Mouse (Mus musculus): ENCODE results near the gene Pax5.

The Pax5 gene

GRCm38 (mm10) chr4:44543880-44544279 is 166.4 kb downstream of the Pax5 start:
- no peak for DNase-seq (ENCODE audit: low read depth, low spot score)

- no peak for DNase-seq (ENCODE audit: low read depth, low spot score)
Observed at GRCm38 (mm10) chr4:44542101-44542500, 168.2 kb downstream of the Pax5 start.

- no peak for DNase-seq (ENCODE audit: low read depth, low spot score)
Observed at GRCm38 (mm10) chr4:44538488-44538887, 171.8 kb downstream of the Pax5 start.

- DNase-seq (ENCODE audit: low read depth, low spot score), result no peak
Observed at GRCm38 (mm10) chr4:44536794-44537193, 173.5 kb downstream of the Pax5 start.

- no peak for DNase-seq (ENCODE audit: low read depth, low spot score)
Observed at GRCm38 (mm10) chr4:44535646-44536045, 174.6 kb downstream of the Pax5 start.

- no peak for DNase-seq (ENCODE audit: low read depth, low spot score)
Observed at GRCm38 (mm10) chr4:44533286-44533685, 177.0 kb downstream of the Pax5 start.

- DNase-seq (ENCODE audit: low read depth, low spot score), result no peak
Observed at GRCm38 (mm10) chr4:44532731-44533130, 177.6 kb downstream of the Pax5 start.

- no peak for DNase-seq (ENCODE audit: low read depth, low spot score)
Observed at GRCm38 (mm10) chr4:44525336-44525735, 185.0 kb downstream of the Pax5 start.

GRCm38 (mm10) chr4:44518923-44519322 is 191.4 kb downstream of the Pax5 start:
- no peak for DNase-seq (ENCODE audit: low read depth, low spot score)

- DNase-seq (ENCODE audit: low read depth, low spot score), result no peak
Observed at GRCm38 (mm10) chr4:44513981-44514380, 196.3 kb downstream of the Pax5 start.

GRCm38 (mm10) chr4:44511682-44512081 is 198.6 kb downstream of the Pax5 start:
- DNase-seq (ENCODE audit: low read depth, low spot score), result no peak

- DNase-seq (ENCODE audit: low read depth, low spot score), result no peak
Observed at GRCm38 (mm10) chr4:44508386-44509226, 201.7 kb downstream of the Pax5 start.

- DNase-seq (ENCODE audit: low read depth, low spot score), result no peak
Observed at GRCm38 (mm10) chr4:44507861-44508260, 202.4 kb downstream of the Pax5 start.

- no peak for DNase-seq (ENCODE audit: low read depth, low spot score)
Observed at GRCm38 (mm10) chr4:44504998-44505397, 205.3 kb downstream of the Pax5 start.

GRCm38 (mm10) chr4:44502196-44502867 is 208.0 kb downstream of the Pax5 start:
- DNase-seq (ENCODE audit: low read depth, low spot score), result no peak

GRCm38 (mm10) chr4:44498156-44498555 is 212.1 kb downstream of the Pax5 start:
- no peak for DNase-seq (ENCODE audit: low read depth, low spot score)

- no peak for DNase-seq (ENCODE audit: low read depth, low spot score)
Observed at GRCm38 (mm10) chr4:44495836-44496235, 214.5 kb downstream of the Pax5 start.

- DNase-seq (ENCODE audit: low read depth, low spot score), result no peak
Observed at GRCm38 (mm10) chr4:44493756-44494155, 216.5 kb downstream of the Pax5 start.

GRCm38 (mm10) chr4:44490872-44491271 is 219.4 kb downstream of the Pax5 start:
- DNase-seq (ENCODE audit: low read depth, low spot score), result no peak

- DNase-seq (ENCODE audit: low read depth, low spot score), result no peak
Observed at GRCm38 (mm10) chr4:44488702-44489101, 221.6 kb downstream of the Pax5 start.

GRCm38 (mm10) chr4:44488219-44488618 is 222.1 kb downstream of the Pax5 start:
- no peak for DNase-seq (ENCODE audit: low read depth, low spot score)

- DNase-seq (ENCODE audit: low read depth, low spot score), result no peak
Observed at GRCm38 (mm10) chr4:44482851-44483250, 227.4 kb downstream of the Pax5 start.

- DNase-seq (ENCODE audit: low read depth, low spot score), result no peak
Observed at GRCm38 (mm10) chr4:44479755-44480154, 230.5 kb downstream of the Pax5 start.
